Mouse (Mus musculus) kidney, adult 11 months (tissue): ENCODE results near the gene Hist1h4m.
"Not testable (repeated sequence)": the region's sequence is repeated elsewhere in the genome, so short reads cannot be mapped to it uniquely, and the experiment has no call there.

Experiments used
- DNase-seq: peaks from one replicate; pipeline ENCODE4 v3.0.0; 2022

Hist1h4m gene

GRCm38 (mm10) chr13:21811074-21811473 lies 472 bp upstream of the Hist1h4m start:
- DNase-seq, result not testable (repeated sequence)

GRCm38 (mm10) chr13:21812092-21812491 lies 546 bp downstream of the Hist1h4m start:
- DNase-seq, result not testable (repeated sequence)

- not testable (repeated sequence) for DNase-seq
Measured at GRCm38 (mm10) chr13:21820082-21820890, 8.7 kb downstream of the Hist1h4m start.

GRCm38 (mm10) chr13:21828511-21828910 lies 17.0 kb downstream of the Hist1h4m start:
- DNase-seq, result no peak

GRCm38 (mm10) chr13:21830344-21830743 lies 18.8 kb downstream of the Hist1h4m start:
- DNase-seq, result no peak

- peak; percentile 3 for DNase-seq
Measured at GRCm38 (mm10) chr13:21831418-21832394, 20.2 kb downstream of the Hist1h4m start, which contains the start of gene Hist1h4n. Gene Hist1h4n (minus strand): TSS chr13:21832196.

- not testable (repeated sequence) for DNase-seq
Measured at GRCm38 (mm10) chr13:21833461-21833860, 21.9 kb downstream of the Hist1h4m start, which contains the start of the genes Hist1h2ap and Hist1h2br. Gene Hist1h2ap (minus strand): TSS chr13:21833507. Gene Hist1h2br (plus strand): TSS chr13:21833743.

GRCm38 (mm10) chr13:21840508-21840907 lies 29.0 kb downstream of the Hist1h4m start:
- not testable (repeated sequence) for DNase-seq

GRCm38 (mm10) chr13:21846356-21846755 lies 34.8 kb downstream of the Hist1h4m start:
- DNase-seq, result not testable (repeated sequence)

- no peak for DNase-seq
Measured at GRCm38 (mm10) chr13:21847883-21848282, 36.3 kb downstream of the Hist1h4m start.

GRCm38 (mm10) chr13:21850696-21851095 lies 39.1 kb downstream of the Hist1h4m start:
- DNase-seq, result not testable (repeated sequence)

- no peak for DNase-seq
Measured at GRCm38 (mm10) chr13:21852215-21852945, 40.8 kb downstream of the Hist1h4m start.

GRCm38 (mm10) chr13:21855146-21855545 lies 43.6 kb downstream of the Hist1h4m start:
- DNase-seq, result peak; percentile 58

GRCm38 (mm10) chr13:21855698-21856162 lies 44.2 kb downstream of the Hist1h4m start:
- no peak for DNase-seq

GRCm38 (mm10) chr13:21861608-21862007 lies 50.1 kb downstream of the Hist1h4m start:
- no peak for DNase-seq
